Mouse (Mus musculus) E14TG2a.4 (cell line): ENCODE results near the gene Sp4.

Experiments
- CTCF ChIP-seq: conservative IDR thresholded peaks from 2 replicates; pipeline ENCODE4 v1.5.1; 2014; ENCODE audit warnings: low read length
- NANOG ChIP-seq: IDR thresholded peaks from 2 replicates; pipeline ENCODE4 v1.6.1; 2014; ENCODE audit warnings: borderline replicate concordance, low read length, mixed read lengths
- POU5F1 ChIP-seq: IDR thresholded peaks from 2 replicates; pipeline ENCODE4 v1.6.1; 2014; ENCODE audit warnings: low read length, borderline replicate concordance

DNA sequence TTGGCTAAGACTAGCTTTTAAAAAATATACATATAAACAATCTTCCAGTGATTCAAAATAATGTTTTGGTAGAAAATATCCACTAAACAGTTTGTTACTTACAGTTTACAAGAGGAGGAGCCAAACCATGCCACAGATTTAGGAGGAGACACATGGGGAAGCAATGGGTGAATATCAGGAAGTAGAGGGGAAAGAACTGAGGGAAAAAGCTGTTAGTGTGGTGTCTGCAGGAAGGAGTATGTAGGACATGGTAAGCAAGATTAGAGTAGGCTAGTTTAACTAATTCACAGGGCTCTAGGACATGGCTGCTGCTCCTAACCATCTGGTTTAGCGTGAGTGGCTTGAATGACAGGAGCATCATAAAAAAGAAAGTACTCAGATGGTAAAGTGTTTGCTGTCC lies 19.3 kb downstream of the Sp4 start:
- TF ChIP-seq CTCF (no peak), NANOG (no peak), POU5F1 (no peak)
